Mouse (Mus musculus) common myeloid progenitor, adult 5-6 weeks (primary cell): ENCODE results near the gene Cdkal1. TPM values are rescaled to one million over a fixed set of nuclear protein-coding genes. Genes with fewer than 3 reads are reported as not detected.

Experiments used
- ATAC-seq: replicated peaks from 2 replicates; pipeline ENCODE4 v1.8.0; 2016; ENCODE audit warnings: low read depth, mild to moderate bottlenecking, moderate TSS enrichment, inconsistent platforms; ENCODE audit not compliant: poor library complexity, severe bottlenecking
- total RNA-seq: library from RNA; stranded (forward); fragments of 200-1000, 187-1606 nt; gene quantifications from 2 replicates; pipeline ENCODE4 v1.2.3, GENCODE M21; 2017

Gene Cdkal1
- total RNA-seq: 62.7 and 73.0 TPM in 2 replicates

DNA sequence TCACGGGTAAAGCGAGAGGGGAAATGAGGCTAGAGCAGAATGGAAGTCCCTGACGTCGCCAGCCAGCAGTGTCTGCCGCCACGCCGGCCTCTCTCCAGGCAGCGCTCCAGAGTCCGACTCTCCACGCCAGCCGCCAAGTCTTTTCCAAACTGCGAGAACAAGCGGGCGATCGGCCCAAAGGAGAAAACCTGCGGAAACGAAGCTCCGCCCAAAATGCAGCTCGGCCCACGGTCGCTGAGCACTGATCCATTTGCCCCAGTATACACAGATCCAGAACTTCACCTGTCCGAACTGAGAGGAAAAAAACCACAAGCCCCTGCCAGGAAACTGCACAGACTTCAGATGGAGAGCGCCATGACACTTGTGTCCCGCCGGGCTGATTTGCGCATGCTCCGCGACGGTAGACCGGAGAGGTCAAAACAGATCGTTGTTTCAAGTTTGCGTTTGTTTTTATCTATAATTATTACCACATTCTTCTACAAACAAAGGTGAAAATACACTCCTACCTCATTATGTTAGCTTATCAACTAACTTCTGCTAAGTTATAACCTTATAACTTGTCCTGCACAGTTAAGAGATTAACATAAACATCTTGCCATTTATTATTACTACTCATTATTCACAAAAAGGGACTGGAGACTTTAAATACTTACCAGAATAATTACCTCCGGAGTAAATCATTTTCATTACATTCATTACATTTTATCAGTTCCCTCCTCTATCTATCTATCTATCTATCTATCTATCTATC is at the start of gene Cdkal1:
Cdkal1 (minus strand) TSS at position 394 of the 751 bp plus-strand sequence.
- peak; percentile 84 for ATAC-seq

DNA sequence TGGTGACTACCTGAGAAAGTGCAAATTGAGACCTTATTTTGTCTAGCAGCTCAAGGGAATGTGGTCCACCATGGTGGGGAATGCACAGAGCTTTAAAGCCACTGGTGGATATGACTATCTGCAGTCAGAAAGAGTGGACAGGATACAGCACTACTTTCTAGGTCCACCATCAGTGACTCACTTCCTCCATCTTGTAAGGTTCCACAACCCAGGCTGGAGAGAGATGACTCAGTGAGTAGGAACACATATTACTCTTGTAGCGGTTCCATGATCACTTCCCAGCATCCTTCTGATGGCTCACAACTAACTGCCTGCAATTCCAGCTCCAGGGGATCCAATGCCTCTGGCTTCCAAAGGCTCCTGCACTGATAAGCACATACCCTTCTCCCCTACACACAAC is 47.9 kb upstream of the Cdkal1 start:
- no peak for ATAC-seq

DNA sequence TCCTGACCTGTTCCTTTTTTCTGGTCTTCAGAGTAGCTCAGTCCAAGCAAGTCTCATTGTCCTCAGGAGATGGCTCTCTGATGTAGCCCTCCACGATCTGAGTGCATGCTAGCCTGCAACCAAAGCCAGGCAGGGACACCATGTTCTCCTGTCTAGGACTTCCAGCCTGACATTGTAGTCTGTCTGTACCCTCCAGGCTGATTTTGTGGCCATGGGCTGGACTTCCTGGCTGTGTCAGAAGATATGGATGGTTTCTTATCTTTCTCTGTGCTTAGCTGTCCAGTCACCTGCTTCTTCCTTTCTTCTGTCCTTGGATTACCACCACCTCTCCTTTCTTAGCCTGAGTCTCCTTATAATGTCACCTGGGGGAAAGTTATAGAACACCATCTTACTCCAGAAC is 47.2 kb upstream of the Cdkal1 start:
- ATAC-seq: no peak

DNA sequence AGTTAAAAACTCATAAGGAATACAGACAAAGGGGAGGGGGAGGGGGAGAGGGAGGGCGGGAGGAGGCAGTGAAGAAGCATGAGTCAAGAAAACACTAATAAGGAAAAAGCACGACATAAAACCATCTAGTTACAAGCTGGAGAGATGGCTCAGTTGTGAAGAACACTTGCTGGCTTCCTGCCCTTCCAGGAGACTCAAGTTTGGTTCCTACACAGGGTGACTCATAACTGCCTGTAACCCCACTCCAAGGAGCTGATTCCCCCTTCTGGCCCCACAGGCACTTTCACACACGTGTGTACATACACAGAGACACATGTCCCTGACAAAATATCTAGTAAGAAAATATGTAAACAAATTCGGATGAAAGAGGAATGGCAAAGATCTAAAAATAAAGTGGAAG is 46.2 kb upstream of the Cdkal1 start:
- ATAC-seq: no peak

DNA sequence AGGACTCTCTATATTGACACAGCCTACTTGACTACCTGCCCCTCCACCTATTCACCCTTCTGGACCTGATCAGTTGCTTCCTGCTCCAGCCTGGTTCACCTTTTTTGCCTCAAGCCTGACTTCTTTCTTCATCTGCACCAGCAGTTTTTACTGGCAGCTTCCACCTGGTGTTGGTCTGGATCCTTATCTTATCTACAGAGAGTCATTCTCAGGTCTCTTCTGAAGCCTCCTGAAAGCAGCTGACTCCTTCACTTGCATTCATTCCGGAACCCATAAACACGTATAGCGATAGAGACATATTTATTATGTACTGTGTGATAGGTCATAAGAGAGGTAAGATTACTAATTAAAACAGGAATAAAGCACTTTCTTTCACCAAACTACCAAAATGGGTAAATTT is 11.3 kb upstream of the Cdkal1 start:
- no peak for ATAC-seq

GRCm38 (mm10) chr13:29864331-29864730 is 8.9 kb upstream of the Cdkal1 start:
- ATAC-seq: no peak

GRCm38 (mm10) chr13:29860087-29860486 is 4.6 kb upstream of the Cdkal1 start:
- ATAC-seq: no peak

DNA sequence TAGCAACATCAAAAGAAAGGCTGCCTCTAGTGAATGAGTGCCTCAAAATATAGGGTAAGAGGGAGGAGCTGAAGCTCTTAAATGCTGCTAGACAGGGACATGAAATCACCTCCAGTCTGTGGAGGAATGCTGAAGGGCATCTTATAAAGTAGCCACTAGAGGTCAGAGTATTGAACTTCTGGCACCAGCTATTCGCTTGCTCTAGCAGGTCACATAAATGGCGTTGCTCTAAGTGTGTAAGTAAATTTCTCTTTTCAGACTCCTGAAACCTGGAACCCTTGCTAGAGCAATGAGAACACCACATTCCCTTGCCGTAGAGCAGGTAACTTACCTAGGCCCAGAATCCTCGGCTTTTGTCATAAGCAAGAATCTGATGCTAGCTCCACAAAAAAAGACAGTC is 2.0 kb upstream of the Cdkal1 start:
- peak; percentile 88 for ATAC-seq

DNA sequence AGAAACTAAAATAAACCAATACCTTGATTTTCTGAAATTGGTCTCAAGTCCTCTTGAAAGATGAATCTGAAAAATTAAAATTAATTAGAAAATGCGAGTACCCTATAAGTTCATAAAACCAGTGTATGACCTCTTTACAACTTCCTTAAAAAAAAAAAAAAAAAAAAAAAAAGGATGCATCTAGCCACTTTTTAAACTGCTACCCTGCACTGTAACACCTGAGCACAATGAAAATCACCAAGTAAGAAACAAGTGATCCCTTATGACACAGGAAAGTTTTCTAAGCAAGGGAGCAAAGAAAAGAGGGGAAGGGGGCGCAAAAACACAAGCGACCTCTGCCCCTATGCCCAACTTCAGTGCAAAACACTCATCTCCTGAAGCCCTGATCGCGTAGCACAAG is 598 bp downstream of the Cdkal1 start:
- ATAC-seq: 0 out of 2 replicates have a peak, but pooled peaks have one; percentile 4

DNA sequence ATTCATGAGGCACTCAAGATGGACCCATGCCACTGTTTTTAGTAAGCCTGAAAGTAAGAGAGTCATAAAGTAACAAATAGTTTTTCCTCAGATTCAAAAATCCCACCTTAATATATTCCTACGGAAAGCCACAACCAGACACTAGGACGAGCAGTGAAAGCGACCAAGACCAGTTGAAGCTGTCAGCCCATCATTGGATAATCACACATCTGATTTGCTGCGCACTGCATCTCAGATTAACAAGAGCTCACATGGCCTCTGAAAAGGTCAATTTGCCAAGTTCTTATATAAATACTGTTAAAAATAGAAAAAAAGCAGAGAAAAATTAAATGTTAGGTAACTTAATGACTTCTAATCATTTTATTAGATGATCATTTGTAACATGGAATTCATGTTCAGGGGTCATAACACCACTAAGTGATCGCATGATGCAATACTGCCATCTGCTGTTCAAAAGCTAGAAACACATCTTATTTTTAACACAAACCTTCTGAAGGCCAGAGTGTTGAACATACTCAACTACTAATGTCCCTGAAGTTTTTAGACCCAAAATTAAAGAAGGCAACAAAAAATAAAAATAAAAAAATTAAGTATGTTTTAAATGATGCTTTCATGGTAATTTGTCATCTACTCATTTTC is 16.9 kb downstream of the Cdkal1 start:
- ATAC-seq: peak; percentile 81

DNA sequence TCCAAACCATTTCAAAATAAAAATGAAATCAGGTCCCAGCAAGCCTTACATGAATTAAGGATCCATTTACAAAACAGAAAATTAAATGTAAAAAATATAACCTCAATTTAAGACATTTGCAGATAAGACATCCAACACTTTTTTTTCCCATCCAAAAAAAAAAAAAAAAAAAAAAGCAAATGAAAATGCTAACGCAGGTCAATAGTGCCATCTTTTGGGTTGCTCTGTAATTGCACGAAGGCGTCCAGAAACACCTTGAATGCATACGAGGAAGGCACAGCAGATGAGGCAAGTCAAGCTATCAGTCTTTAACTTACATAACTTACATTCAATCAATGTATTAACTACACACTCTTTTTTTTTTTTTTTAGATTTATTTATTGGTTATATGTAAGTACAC is 20.3 kb downstream of the Cdkal1 start:
- ATAC-seq: peak; percentile 72

- no peak for ATAC-seq
Measured at GRCm38 (mm10) chr13:29833751-29834150, 21.7 kb downstream of the Cdkal1 start.

DNA sequence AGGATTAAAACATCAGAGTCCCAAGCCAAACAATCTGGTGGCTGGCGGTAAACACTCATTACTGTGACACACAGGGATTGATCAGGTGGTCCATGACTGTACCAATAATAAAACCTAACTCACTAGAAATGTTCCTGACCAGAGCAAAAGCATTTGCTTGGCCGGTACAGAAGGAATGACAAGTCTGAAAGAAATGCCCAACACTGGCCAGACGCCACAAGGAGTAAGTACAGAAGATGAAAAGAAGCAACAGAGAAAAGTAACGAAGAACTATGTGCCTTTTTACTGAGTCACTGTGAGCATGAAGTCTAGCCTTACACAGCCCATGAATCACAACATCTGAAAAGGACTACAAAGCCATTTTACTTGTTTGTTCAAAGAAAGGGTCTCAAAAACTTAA is 24.3 kb downstream of the Cdkal1 start:
- no peak for ATAC-seq

DNA sequence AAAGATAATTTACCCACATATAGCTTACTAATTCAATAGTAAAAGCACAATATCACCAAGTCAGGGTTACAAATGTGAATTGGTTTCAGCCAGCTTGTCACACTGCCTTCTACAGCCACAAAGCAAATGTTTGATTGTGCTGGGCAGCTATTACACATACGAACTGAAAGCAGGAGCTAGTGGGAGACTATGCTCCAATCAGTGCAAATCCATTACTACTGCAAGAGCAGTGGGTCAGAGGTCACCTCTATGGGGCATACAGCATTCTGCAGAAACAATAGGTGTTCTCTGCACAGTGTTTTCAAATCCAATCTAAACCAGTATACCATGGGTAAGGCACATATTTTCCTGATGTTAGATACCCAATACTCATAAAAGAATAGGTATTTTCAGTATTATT is 27.4 kb downstream of the Cdkal1 start:
- no peak for ATAC-seq

- ATAC-seq: peak; percentile 72
Measured at GRCm38 (mm10) chr13:29826469-29826868, 29.0 kb downstream of the Cdkal1 start.

- no peak for ATAC-seq
Measured at GRCm38 (mm10) chr13:29826041-29826440, 29.4 kb downstream of the Cdkal1 start.

DNA sequence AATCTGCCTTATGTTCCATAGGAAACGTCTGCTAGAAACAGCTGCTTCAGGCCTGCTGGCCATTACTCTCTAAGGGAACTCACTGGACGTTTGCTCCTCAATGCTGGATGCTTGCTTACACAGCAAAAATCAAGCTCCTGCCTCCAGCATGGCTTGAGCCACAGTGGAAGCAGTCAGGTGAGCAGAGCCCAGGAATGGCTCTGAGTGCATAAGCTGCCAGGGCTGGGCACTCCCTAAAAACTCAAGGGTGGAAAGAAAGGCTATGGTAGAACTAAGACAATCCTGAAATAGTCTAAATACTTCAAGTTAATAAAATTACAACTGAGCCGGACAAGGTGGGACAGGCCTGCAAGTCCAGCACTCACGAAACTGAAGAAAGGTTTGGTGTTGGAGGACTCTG is 30.7 kb downstream of the Cdkal1 start:
- ATAC-seq: no peak

GRCm38 (mm10) chr13:29824326-29824725 is 31.1 kb downstream of the Cdkal1 start:
- no peak for ATAC-seq

DNA sequence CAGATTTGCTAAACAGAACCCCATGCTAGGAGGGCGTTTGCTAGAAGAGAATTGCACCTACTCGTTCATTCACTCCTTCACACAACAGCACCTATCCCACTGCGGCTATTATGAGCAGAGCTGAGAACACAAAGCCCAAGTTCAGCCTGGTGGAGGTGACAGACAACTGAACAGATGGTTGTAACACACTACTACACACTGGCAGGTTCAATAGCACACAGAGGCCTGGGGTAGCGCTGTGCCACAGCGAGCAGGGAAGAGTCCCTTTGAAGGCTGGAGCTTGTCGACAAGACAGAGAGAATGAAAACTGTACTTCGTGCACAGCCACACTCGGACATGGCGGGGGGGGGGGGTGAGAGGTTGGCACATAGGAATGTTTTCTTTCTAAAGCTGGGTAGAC is 31.6 kb downstream of the Cdkal1 start:
- ATAC-seq: no peak

DNA sequence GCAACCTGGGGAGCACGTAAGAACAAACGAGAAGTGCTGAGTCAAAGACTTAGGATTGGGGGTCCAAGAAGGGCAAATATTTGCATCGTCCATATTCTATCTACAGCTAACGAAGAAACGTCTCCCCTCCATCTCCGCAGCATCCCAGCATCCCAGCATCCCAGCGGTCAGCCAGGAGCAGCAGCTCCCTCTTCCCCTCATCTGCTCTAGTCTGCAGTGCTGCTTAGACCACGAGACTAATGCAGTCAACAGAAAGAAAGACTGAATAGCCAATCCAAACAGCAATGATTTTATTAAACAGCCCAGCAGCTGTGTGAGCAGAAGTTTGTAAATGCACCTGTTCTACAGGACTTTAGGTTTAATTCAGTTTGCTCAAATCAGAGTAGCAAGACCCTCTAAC is 32.0 kb downstream of the Cdkal1 start:
- no peak for ATAC-seq

GRCm38 (mm10) chr13:29819910-29820583 is 35.4 kb downstream of the Cdkal1 start:
- ATAC-seq: peak; percentile 40; the same call in 1 of the 2 replicates
